In the genomic region with DNA sequence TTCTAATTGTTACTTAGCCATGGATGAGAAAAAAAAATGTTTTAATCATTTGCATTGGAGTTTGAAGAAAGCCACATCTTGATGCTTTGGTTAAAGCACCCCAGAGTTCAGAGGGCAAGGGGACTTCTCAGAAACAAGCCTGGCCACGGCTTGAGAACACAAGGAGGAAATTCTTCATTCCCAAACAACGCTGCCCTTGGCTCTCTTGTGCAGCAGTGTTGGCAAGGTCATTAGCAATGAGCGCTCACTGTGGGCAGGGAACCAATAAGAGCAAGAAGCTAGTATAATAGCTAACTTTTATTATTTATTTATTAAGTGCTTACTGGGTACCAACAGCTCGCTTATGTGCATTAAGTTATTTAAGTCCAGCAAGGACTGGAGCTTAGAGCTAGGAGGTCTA, we compare ENCODE assay signal across 18 mouse cellular contexts.
A peak's percentile ranks its signal among the peaks of the same experiment; 100 is the strongest.
DNase-seq lines count a peak whose midpoint lies in the region; ATAC-seq lines count a peak whose summit lies in the region.
"Had no signal": no experiment of that assay in that cellular context is flagged by ENCODE, and none has a peak within 500 bp of the region (broad histone marks: within the 10 kb centered on the region; RNA-seq: fewer than 3 reads in every experiment).

No protein-coding gene starts in this region.

- H3K9me3 ChIP-seq in limb, embryonic 11.5 days (ENCODE audit: control insufficient read depth, low read length): no peaks in the 10 kb centered on the region
- H3K9me3 ChIP-seq: midbrain, embryonic 10.5 days; neural tube, embryonic 13.5 days had no signal

- 76% methylated on average over 4 of the region's 4 CpGs for WGBS in limb, embryonic 11.5 days

- no peaks in the 10 kb centered on the region for H3K36me3 ChIP-seq in limb, embryonic 11.5 days (ENCODE audit: control insufficient read depth, insufficient read depth, low read length)
- H3K36me3 ChIP-seq: midbrain, embryonic 10.5 days; neural tube, embryonic 13.5 days had no signal

- no peak overlapping the region for H3K4me2 ChIP-seq in limb, embryonic 11.5 days (ENCODE audit: low read depth, severe bottlenecking)
- H3K4me2 ChIP-seq: lung, embryonic 14.5 days; neural tube, embryonic 13.5 days had no signal

- DNase-seq in heart, adult 18-20 months: peak; percentile 43 to 50
- DNase-seq in heart, adult 8-10 months (ENCODE audit: low spot score): no peak
- DNase-seq in ovary, postnatal 36 days (ENCODE audit: low spot score): peak; percentile 16
- no peak for DNase-seq in ovary, postnatal 14 days (ENCODE audit: low spot score)
- DNase-seq in limb, embryonic 11.5 days (ENCODE audit: low spot score): no peak
- no peak for DNase-seq in urinary bladder, postnatal 14 days (ENCODE audit: low spot score)
- DNase-seq in layer of hippocampus, postnatal 25 days (ENCODE audit: extremely low spot score in 1 of 2, low spot score in 1 of 2): no peak
- DNase-seq: gastrocnemius, postnatal 25 days; kidney, adult 8-10 months; kidney, postnatal 4 days; liver; spleen, adult 18-20 months; thymus, postnatal 36 days had no signal

- ATAC-seq in limb, embryonic 11.5 days (ENCODE audit: insufficient number of reproducible peaks, low FRiP score, low TSS enrichment, low read depth): no peak
- ATAC-seq: hindbrain, embryonic 16.5 days had no signal

- no peaks in the 10 kb centered on the region for H3K27me3 ChIP-seq in limb, embryonic 11.5 days (ENCODE audit: control insufficient read depth, insufficient read depth, low read length)
- H3K27me3 ChIP-seq: neural tube, embryonic 13.5 days had no signal

- no peak overlapping the region for H3K9ac ChIP-seq in limb, embryonic 11.5 days (ENCODE audit: low read length)
- H3K9ac ChIP-seq: lung, embryonic 14.5 days; neural tube, embryonic 13.5 days had no signal

- peak overlapping the region; percentile 38; the same call in 1 of the 2 replicates for H3K27ac ChIP-seq in limb, embryonic 11.5 days (replicated peaks; ENCODE audit: low read depth, low read length)
- H3K27ac ChIP-seq: left cerebral cortex, adult 2 months; midbrain, embryonic 10.5 days; neural tube, embryonic 13.5 days had no signal

- no peak overlapping the region for H3K4me3 ChIP-seq in limb, embryonic 11.5 days (ENCODE audit: low read depth, low read length)
- H3K4me3 ChIP-seq: left cerebral cortex, adult 2 months; midbrain, embryonic 10.5 days; neural tube, embryonic 13.5 days had no signal

- 0 out of 2 replicates have a peak, but pooled peaks cover 2% of the 10 kb centered on the region for H3K4me1 ChIP-seq in limb, embryonic 11.5 days (ENCODE audit: control insufficient read depth, insufficient read depth, low read length)
- H3K4me1 ChIP-seq: neural tube, embryonic 13.5 days had no signal

Comparison
In these comparisons a context has a peak if more than half of its experiments do, and no peak if none do; other contexts are left out.
1. DNase-seq: peak in heart, adult 18-20 months (2 of 2) and ovary, postnatal 36 days (single experiment); none in heart, adult 8-10 months (single experiment), ovary, postnatal 14 days (single experiment), limb, embryonic 11.5 days (single experiment), urinary bladder, postnatal 14 days (single experiment) and layer of hippocampus, postnatal 25 days (0 of 2).